Mouse (Mus musculus): ENCODE measurements around the gene Gm35549.
"Not testable (repeated sequence)": the region's sequence is repeated elsewhere in the genome, so short reads cannot be mapped to it uniquely, and the experiment has no call there.

DNA sequence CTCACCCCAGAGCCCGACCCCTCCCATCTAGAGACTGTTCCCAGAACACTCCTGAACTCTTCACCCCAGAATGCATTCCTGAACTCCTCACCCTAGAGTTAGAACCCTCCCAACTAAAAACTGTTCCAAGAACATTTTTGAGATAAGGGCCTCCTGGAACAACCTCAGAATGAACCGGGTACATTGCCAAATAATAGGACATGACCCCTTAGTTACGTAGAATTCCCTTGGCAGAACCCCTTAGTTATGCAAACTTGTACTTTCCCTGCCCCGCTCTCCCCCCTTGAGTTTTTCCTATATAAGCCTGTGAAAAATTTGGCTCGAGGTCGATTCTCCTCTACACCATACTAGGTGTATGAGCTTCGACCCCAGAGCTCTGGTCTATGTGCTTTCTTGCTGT, 11.3 kb upstream of the Gm35549 start:
- TF ChIP-seq CTCF, EP300 (IDR thresholded peaks at IDR 0.05; ENCODE audit: low read depth): not testable (repeated sequence)
